ENCODE assay signal across 8 mouse cellular contexts in genomic region chr12:116077074-116077854, GRCm38 (mm10). TPM values are rescaled to one million over a fixed set of nuclear protein-coding genes. Genes with fewer than 3 reads are reported as not detected.
DNase-seq lines count a peak whose midpoint lies in the region; ATAC-seq lines count a peak whose summit lies in the region.

TSS of gene Vipr2 (plus strand) at chr12:116077726.

- H3K9me3 ChIP-seq in kidney, embryonic 15.5 days (replicated peaks) = no peaks in the 10 kb centered on the region

- peaks cover 7% of the 10 kb centered on the region for H3K4me1 ChIP-seq in kidney, embryonic 15.5 days

- peaks cover 38% of the 10 kb centered on the region for H3K27me3 ChIP-seq in kidney, embryonic 15.5 days

- no peaks in the 10 kb centered on the region for H3K36me3 ChIP-seq in kidney, embryonic 15.5 days

- H3K4me3 ChIP-seq in kidney, embryonic 15.5 days (replicated peaks) = peak within 1 kb of the TSS; percentile 59

- H3K27ac ChIP-seq in kidney, embryonic 15.5 days = no peak within 1 kb of the TSS

- ATAC-seq in CD4-positive, CD25-positive, alpha-beta regulatory T cell, adult 4 months = peak; percentile 66
- ATAC-seq in kidney, embryonic 15.5 days (replicated peaks; ENCODE audit: low FRiP score) = peak; percentile 98

- peak within 1 kb of the TSS; percentile 55 for H3K9ac ChIP-seq in kidney, embryonic 15.5 days

- peak within 1 kb of the TSS; percentile 97 for H3K4me2 ChIP-seq in kidney, embryonic 15.5 days

- WGBS in kidney, embryonic 15.5 days = 5% methylated on average over 33 of the region's 33 CpGs

- DNase-seq in adrenal gland, adult 2 months = peak; percentile 58
- peak; percentile 85 for DNase-seq in embryo, embryonic 11 days
- DNase-seq in heart, adult 9 months (ENCODE audit: low spot score in 2 of 2) = peak; percentile 37 to 49
- peak; percentile 56 for DNase-seq in lung, postnatal 36 days
- DNase-seq in retina, embryonic 14.5 days (ENCODE audit: low spot score) = peak; percentile 78
- no peak for DNase-seq in layer of hippocampus, adult 18-20 months (ENCODE audit: low spot score in 2 of 2)

RNA-seq across cellular contexts. Expression of gene Vipr2, which starts in this region (rescaled TPM):
- under 1 TPM; 0.19 to 0.86 TPM for polyA plus RNA-seq in CD4-positive, CD25-positive, alpha-beta regulatory T cell, adult 4 months (2017; shearing (Covaris generic))
- under 1 TPM; 0.28 to 0.29 TPM for total RNA-seq in adrenal gland, adult 2 months (2021)
- 0.22 and 0.38 TPM in 2 replicates for polyA plus RNA-seq in adrenal gland, adult 2 months (2012; rRNA removed)
- polyA plus RNA-seq in kidney, embryonic 15.5 days (2015; fragmentation: Nextera tagmentation; extraction: Ambion mirVana) = 0.86 and 1.2 TPM in 2 replicates
- under 1 TPM; 0.46 to 0.99 TPM for total RNA-seq in layer of hippocampus, adult 18-20 months (2021)

Comparison
In these comparisons a context has a peak if more than half of its experiments do, and no peak if none do; other contexts are left out.
1. Peak in ATAC-seq in CD4-positive, CD25-positive, alpha-beta regulatory T cell, adult 4 months; RNA of the gene not detected or under 1 TPM.
2. Peak in DNase-seq in adrenal gland, adult 2 months; RNA of the gene not detected or under 1 TPM.
3. DNase-seq: peak in embryo, embryonic 11 days (single experiment), heart, adult 9 months (2 of 2), lung, postnatal 36 days (single experiment) and retina, embryonic 14.5 days (single experiment); none in layer of hippocampus, adult 18-20 months (0 of 2).